Mouse (Mus musculus): ENCODE data around the gene Ccdc97. TPM values are rescaled to one million over a fixed set of nuclear protein-coding genes. Genes with fewer than 3 reads are reported as not detected.

Ccdc97 gene
- polyA plus RNA-seq, 1 experiment from 2014 or later: 19.2 TPM

DNA sequence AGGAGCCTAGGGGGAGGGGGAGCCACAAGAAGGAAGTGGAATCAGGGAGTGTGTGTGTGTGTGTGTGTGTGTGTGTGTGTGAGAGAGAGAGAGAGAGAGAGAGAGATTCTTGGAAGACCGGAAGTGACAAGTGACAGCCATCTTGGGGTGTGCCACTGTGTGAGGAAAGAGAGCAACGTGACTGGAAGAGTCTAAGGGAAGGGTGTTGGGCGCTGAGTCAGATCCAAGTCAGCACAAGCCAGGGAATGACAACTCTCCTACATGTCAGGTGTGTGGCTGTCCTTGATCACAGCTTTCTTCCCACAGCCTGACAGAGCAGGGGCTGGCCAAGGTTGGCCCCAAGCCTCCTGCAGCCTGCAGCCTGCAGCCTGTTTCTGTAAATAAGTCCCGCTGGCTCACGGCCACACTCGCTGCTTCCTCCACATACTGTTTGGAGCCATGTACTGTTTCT is 13.1 kb downstream of the Ccdc97 start:
- 16% methylated on average over 6 of the region's 6 CpGs for WGBS
- Histone ChIP-seq H3K4me2 (peak overlapping the region; percentile 20; the same call in 1 of the 2 replicates), H3K4me1 (peaks cover 59% of the 10 kb centered on the region)

DNA sequence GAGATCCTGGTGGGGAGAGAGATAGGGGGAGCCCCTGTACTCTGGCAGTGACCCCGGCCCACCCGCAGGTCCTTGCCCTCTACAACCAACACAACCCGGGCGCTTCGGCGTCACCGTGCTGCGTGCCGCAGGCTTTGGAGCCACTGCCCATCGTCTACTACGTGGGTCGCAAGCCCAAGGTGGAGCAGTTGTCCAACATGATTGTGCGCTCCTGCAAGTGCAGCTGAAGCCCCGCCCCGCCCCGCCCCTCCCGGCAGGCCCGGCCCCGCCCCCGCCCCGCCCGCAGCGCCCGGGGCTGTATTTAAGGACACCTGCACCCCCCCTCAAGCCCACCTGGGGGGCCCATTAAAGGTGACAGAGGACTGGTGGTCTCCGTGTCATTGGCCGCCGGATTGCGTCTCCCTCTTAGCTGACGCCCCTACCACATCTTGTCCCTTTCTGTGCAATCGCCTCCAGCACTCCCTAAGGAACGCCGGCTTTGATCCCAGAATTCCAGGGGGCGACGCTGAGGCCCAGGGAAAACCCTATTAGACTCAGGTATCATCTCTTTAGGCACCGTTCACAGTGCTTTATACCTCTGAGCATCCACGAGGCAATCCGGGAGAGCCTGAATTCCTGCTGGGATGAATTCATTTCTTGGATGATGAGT is 14.0 kb downstream of the Ccdc97 start:
- H3K36me3 ChIP-seq: peaks cover 9% of the 10 kb centered on the region; the same call in 1 of the 2 replicates
- no peak overlapping the region for H3K27ac ChIP-seq
- 11% methylated on average over 30 of the region's 37 CpGs for WGBS
- H3K27me3 ChIP-seq: peaks cover 11% of the 10 kb centered on the region
- peak overlapping the region; percentile 48 for H3K4me2 ChIP-seq
- H3K9ac ChIP-seq: no peak overlapping the region
- ATAC-seq (ENCODE audit: borderline replicate concordance, extremely low read depth, low FRiP score, low TSS enrichment): no peak
- no peaks in the 10 kb centered on the region; the same call in 1 of the 2 replicates for H3K9me3 ChIP-seq
- peak overlapping the region; percentile 18 for H3K4me3 ChIP-seq
- H3K4me1 ChIP-seq: peaks cover 49% of the 10 kb centered on the region

More for the DNA sequence above, 13.1 kb downstream of the Ccdc97 start:
- Histone ChIP-seq H3K9ac (no peak overlapping the region), H3K27ac (peak overlapping the region; percentile 83), H3K36me3 (peaks cover 9% of the 10 kb centered on the region; the same call in 1 of the 2 replicates), H3K4me3 (no peak overlapping the region), H3K27me3 (peaks cover 11% of the 10 kb centered on the region), H3K9me3 (no peaks in the 10 kb centered on the region; the same call in 1 of the 2 replicates)
- ATAC-seq (ENCODE audit: borderline replicate concordance, extremely low read depth, low FRiP score, low TSS enrichment): peak; percentile 33; the same call in 1 of the 2 replicates

DNA sequence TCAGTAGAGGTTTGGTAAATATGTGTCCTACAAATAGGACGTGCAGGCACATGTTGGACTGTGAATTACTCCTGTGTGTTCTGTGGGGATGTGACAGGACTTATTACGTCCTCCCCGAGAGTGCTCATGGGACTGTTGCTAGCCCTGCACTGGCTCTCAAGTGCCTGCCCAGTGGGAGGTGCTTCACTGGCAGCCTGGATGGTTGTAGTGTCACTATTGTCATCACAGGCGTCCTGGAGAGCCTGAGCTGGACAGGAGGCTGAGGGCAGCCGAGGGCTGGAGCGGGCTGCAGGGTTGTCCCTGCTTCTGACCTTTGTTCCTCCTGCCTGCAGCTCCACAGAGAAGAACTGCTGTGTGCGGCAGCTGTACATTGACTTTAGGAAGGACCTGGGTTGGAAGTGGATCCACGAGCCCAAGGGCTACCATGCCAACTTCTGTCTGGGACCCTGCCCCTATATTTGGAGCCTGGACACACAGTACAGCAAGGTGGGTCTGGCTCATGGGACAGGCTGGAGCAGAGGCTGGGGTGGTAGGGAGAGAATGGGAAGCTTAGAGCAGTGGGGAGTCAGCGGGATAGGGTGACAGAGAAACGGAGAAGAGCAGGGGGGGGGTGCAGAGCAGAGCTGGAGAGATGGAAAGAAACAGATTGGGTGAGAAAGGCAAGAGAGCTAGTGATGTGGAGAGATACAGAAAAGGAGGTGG is 14.9 kb downstream of the Ccdc97 start:
- Histone ChIP-seq H3K27ac (no peak overlapping the region), H3K36me3 (peaks cover 9% of the 10 kb centered on the region; the same call in 1 of the 2 replicates), H3K4me1 (peaks cover 45% of the 10 kb centered on the region), H3K27me3 (peaks cover 11% of the 10 kb centered on the region), H3K4me2 (no peak overlapping the region), H3K4me3 (no peak overlapping the region), H3K9ac (no peak overlapping the region), H3K9me3 (no peaks in the 10 kb centered on the region; the same call in 1 of the 2 replicates)
- WGBS: 30% methylated on average over 10 of the region's 10 CpGs
- no peak for ATAC-seq (ENCODE audit: borderline replicate concordance, extremely low read depth, low FRiP score, low TSS enrichment)

DNA sequence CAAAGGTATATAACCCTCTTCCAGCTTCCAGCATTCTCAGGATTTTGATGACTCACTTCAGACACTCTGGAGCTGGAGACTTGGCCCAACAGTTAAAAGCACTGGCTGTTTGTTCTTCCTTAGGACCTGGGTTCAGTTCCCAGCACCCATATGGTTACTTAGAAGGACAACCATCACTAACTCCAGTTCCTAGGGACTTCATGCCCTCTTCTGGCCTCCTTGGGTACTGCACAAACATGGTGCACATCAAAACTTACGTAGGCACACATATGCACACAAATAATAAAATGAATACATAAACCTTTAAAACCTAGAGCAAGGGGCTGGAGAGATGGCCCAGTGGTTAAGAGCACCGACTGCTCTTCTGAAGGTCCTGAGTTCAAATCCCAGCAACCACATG is 16.5 kb downstream of the Ccdc97 start:
- Histone ChIP-seq H3K4me1 (peaks cover 38% of the 10 kb centered on the region), H3K9ac (no peak overlapping the region), H3K27me3 (peaks cover 11% of the 10 kb centered on the region), H3K4me3 (no peak overlapping the region), H3K9me3 (no peaks in the 10 kb centered on the region; the same call in 1 of the 2 replicates), H3K4me2 (no peak overlapping the region), H3K36me3 (peaks cover 9% of the 10 kb centered on the region; the same call in 1 of the 2 replicates), H3K27ac (no peak overlapping the region)
- 94% methylated on average over 2 of the region's 2 CpGs for WGBS
- no peak for ATAC-seq (ENCODE audit: borderline replicate concordance, extremely low read depth, low FRiP score, low TSS enrichment)

DNA sequence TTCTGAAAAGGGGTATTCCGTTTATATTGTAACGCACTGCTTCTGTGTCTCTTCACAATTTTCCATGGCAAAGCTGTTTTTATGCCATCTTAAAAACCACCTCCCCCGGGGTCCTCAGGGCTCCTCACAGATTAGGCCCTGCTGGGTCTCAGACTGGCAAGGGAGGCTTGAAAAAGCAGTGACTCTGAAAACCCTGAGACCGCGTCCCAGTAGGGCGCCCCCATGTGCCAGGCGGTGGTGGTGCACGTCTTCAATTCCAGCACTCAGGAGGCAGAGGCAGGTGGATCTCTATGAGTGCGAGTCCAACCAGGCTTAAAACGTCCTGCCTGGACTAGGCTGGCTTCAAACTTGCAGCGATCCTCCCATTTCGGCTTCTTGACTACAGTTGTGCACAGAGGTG is 18.2 kb downstream of the Ccdc97 start:
- peaks cover 22% of the 10 kb centered on the region for H3K4me1 ChIP-seq
- peaks cover 11% of the 10 kb centered on the region for H3K27me3 ChIP-seq
- H3K4me2 ChIP-seq: no peak overlapping the region
- no peak overlapping the region for H3K27ac ChIP-seq
- H3K9ac ChIP-seq: no peak overlapping the region
- no peak for ATAC-seq (ENCODE audit: borderline replicate concordance, extremely low read depth, low FRiP score, low TSS enrichment)
- H3K36me3 ChIP-seq: peaks cover 9% of the 10 kb centered on the region; the same call in 1 of the 2 replicates
- no peaks in the 10 kb centered on the region; the same call in 1 of the 2 replicates for H3K9me3 ChIP-seq
- WGBS: 74% methylated on average over 12 of the region's 12 CpGs
- no peak overlapping the region for H3K4me3 ChIP-seq

DNA sequence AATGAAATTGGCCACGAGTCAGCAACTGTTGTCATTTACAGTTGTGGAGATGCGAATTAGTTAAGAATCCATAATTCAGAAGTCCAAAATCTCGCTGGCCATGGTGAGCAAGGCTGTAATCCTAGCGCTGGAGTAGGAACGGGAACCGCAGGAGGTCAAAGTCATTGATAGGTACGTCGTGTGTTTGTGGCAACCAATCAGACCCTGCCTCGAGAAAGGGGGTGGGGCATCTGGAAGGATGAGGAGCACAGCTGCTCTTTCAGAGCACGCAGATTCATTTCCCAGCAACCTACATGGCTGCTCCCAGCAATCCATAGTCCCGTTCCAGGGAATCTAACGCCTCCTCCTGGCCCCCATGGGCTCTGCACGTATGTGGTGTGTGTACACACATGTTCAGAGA is 19.0 kb downstream of the Ccdc97 start:
- no peak overlapping the region for H3K4me3 ChIP-seq
- peaks cover 11% of the 10 kb centered on the region for H3K27me3 ChIP-seq
- ATAC-seq (ENCODE audit: borderline replicate concordance, extremely low read depth, low FRiP score, low TSS enrichment): no peak

GRCm38 (mm10) chr7:25694104-25694503 is 24.8 kb downstream of the Ccdc97 start:
- Histone ChIP-seq H3K4me3 (no peak overlapping the region), H3K9ac (no peak overlapping the region), H3K27ac (no peak overlapping the region), H3K36me3 (no peaks in the 10 kb centered on the region), H3K4me1 (peaks cover 11% of the 10 kb centered on the region), H3K4me2 (no peak overlapping the region), H3K9me3 (no peaks in the 10 kb centered on the region), H3K27me3 (0 out of 2 replicates have a peak, but pooled peaks cover 12% of the 10 kb centered on the region)
- 59% methylated on average over 8 of the region's 8 CpGs for WGBS
- ATAC-seq (ENCODE audit: borderline replicate concordance, extremely low read depth, low FRiP score, low TSS enrichment): no peak

More for the DNA sequence above, 19.0 kb downstream of the Ccdc97 start:
- Histone ChIP-seq H3K27ac (no peak overlapping the region), H3K4me2 (no peak overlapping the region), H3K9me3 (no peaks in the 10 kb centered on the region; the same call in 1 of the 2 replicates), H3K9ac (no peak overlapping the region), H3K4me1 (peaks cover 13% of the 10 kb centered on the region), H3K36me3 (peaks cover 9% of the 10 kb centered on the region; the same call in 1 of the 2 replicates)
- 48% methylated on average over 13 of the region's 13 CpGs for WGBS

DNA sequence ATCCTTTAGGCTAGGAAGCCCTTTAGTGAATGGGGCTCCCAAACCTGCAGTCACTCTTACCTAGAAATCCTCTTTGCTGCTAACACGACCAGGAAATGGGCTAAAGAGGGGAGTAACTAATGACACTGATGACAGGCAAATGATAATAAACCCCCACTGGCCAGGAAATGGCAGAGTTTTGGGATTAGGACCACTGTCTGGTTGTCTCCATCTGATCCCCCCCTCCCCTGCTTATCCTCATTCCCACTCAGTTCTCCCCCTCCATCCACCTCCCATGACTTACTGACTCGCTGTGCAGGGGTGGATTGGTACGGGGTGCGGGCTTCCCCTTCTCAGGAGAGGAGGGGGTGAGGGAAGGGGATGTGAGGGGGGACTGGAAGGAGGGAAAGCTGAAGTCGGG is 28.8 kb downstream of the Ccdc97 start:
- H3K27ac ChIP-seq: peak overlapping the region; percentile 68; the same call in 1 of the 2 replicates
- H3K27me3 ChIP-seq: peaks cover 26% of the 10 kb centered on the region
- no peaks in the 10 kb centered on the region for H3K9me3 ChIP-seq
- no peak for ATAC-seq (ENCODE audit: borderline replicate concordance, extremely low read depth, low FRiP score, low TSS enrichment)
- no peaks in the 10 kb centered on the region for H3K36me3 ChIP-seq
- H3K4me1 ChIP-seq: peaks cover 35% of the 10 kb centered on the region
- H3K4me2 ChIP-seq: peak overlapping the region; percentile 95
- H3K9ac ChIP-seq: no peak overlapping the region; the same call in 1 of the 2 replicates
- H3K4me3 ChIP-seq: peak overlapping the region; percentile 72
- 25% methylated on average over 5 of the region's 5 CpGs for WGBS

- peaks cover 35% of the 10 kb centered on the region for H3K4me1 ChIP-seq
- WGBS: 5% methylated on average over 12 of the region's 12 CpGs
- H3K9me3 ChIP-seq: no peaks in the 10 kb centered on the region
- peak overlapping the region; percentile 69; the same call in 1 of the 2 replicates for H3K9ac ChIP-seq
- peak overlapping the region; percentile 72 for H3K4me3 ChIP-seq
- no peak for ATAC-seq (ENCODE audit: borderline replicate concordance, extremely low read depth, low FRiP score, low TSS enrichment)
- peak overlapping the region; percentile 95 for H3K4me2 ChIP-seq
- peaks cover 26% of the 10 kb centered on the region for H3K27me3 ChIP-seq
- H3K27ac ChIP-seq: peak overlapping the region; percentile 68
- no peaks in the 10 kb centered on the region for H3K36me3 ChIP-seq
Measured at GRCm38 (mm10) chr7:25689603-25690021, 29.3 kb downstream of the Ccdc97 start.

GRCm38 (mm10) chr7:25688810-25689586 is 29.9 kb downstream of the Ccdc97 start:
- WGBS: 0% methylated on average over 50 of the region's 52 CpGs
- Histone ChIP-seq H3K9me3 (no peaks in the 10 kb centered on the region), H3K27ac (peak overlapping the region; percentile 92), H3K36me3 (no peaks in the 10 kb centered on the region), H3K4me3 (peak overlapping the region; percentile 72), H3K4me1 (peaks cover 35% of the 10 kb centered on the region), H3K9ac (peak overlapping the region; percentile 69), H3K27me3 (peaks cover 26% of the 10 kb centered on the region), H3K4me2 (peak overlapping the region; percentile 95)
- ATAC-seq (ENCODE audit: borderline replicate concordance, extremely low read depth, low FRiP score, low TSS enrichment): peak; percentile 50; the same call in 1 of the 2 replicates

DNA sequence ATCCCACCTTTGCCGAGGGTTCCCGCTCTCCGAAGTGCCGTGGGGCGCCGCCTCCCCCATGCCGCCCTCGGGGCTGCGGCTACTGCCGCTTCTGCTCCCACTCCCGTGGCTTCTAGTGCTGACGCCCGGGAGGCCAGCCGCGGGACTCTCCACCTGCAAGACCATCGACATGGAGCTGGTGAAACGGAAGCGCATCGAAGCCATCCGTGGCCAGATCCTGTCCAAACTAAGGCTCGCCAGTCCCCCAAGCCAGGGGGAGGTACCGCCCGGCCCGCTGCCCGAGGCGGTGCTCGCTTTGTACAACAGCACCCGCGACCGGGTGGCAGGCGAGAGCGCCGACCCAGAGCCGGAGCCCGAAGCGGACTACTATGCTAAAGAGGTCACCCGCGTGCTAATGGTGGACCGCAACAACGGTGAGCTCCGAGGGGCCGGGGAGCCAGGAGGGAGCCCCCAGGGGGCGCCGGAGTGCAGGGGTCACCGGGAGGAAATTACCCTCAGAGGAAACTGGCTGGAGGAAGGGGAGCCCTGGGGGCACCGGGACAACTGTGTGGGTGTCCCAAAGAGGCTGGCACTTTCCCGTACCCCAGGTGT is 31.0 kb downstream of the Ccdc97 start:
- peak overlapping the region; percentile 92 for H3K27ac ChIP-seq
- peak overlapping the region; percentile 72 for H3K4me3 ChIP-seq
- WGBS: 1% methylated on average over 47 of the region's 47 CpGs
- H3K9ac ChIP-seq: peak overlapping the region; percentile 69
- H3K36me3 ChIP-seq: no peaks in the 10 kb centered on the region
- H3K4me1 ChIP-seq: peaks cover 35% of the 10 kb centered on the region
- ATAC-seq (ENCODE audit: borderline replicate concordance, extremely low read depth, low FRiP score, low TSS enrichment): no peak
- H3K9me3 ChIP-seq: no peaks in the 10 kb centered on the region
- H3K4me2 ChIP-seq: peak overlapping the region; percentile 95
- peaks cover 26% of the 10 kb centered on the region for H3K27me3 ChIP-seq

All from lung, embryonic 15.5 days (tissue).